Mouse (Mus musculus): Measurements from ENCODE around the gene Apobec2. TPM values are rescaled to one million over a fixed set of nuclear protein-coding genes. Genes with fewer than 3 reads are reported as not detected.

The Apobec2 gene
- polyA plus RNA-seq, 1 experiment from 2014 or later, result 2.1 TPM

DNA sequence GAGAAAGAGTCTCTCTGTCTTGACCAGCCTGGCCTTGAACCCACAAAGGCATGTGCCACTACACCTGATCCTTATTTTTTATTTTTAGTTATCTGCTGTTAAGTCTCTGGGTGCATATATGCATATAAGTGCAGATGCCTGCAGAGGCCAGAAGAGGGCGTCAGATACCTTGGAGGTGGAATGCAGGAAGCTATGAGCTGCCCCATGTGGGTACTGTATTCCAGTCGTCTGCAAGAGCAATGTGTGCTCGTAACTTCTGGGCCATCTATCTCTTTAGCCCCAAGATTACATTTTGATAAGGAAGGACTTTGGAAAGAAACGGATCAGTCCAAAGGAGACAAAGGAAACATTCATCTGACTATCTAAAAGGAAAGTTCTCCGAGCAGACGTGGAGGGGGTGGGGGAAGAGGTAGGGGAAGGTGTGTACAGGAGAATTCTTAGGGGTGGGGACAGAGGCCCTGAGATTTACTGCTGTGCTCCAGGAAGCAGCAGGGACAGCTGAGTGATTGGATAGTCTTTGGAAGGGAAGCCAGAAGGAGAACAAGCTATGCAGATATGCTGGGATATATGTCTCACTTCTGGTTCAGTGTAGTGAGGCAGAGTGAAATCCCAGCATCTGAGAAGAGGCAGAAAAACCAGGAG lies 1.1 kb upstream of the Apobec2 start:
- Histone ChIP-seq H3K4me1 (peaks cover 24% of the 10 kb centered on the region), H3K27me3 (no peaks in the 10 kb centered on the region), H3K4me3 (no peak overlapping the region), H3K36me3 (no peaks in the 10 kb centered on the region), H3K9ac (no peak overlapping the region), H3K27ac (no peak overlapping the region), H3K4me2 (replicated peaks) (no peak overlapping the region), H3K9me3 (replicated peaks) (no peaks in the 10 kb centered on the region)
- no peak for ATAC-seq (ENCODE audit: low FRiP score)
- 70% methylated on average over 6 of the region's 6 CpGs for WGBS

DNA sequence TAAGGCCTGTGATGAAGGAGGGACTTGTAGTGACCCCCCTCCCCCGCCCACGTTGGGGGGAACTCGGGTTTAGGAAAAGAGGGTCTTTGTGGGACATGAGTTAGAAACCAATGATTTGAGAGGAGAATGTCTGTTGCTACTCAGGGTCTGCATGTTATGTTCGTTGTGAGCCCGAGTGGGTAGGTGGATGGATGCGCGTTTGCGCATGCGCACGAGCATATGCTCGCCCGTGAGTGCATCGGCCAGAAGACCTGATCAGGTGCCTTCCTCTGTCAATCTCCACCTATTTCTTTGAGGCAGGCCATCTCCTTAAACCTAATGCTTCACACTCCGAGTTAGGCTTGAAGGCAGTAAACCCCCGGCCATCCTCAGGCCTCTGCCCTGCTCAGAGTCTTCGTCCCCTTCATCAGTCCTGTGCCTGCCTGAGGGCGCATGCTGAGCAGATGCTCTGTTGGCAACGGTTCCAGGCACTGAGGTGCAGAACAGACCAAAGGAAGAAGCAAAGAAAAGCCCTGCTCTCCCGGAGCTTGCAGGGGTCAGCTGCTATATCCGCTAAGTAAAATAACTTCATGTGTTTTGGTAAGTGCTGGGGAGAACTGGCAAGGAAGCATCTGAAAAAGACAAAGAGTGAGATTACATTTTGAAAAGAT lies 401 bp upstream of the Apobec2 start:
- no peaks in the 10 kb centered on the region for H3K27me3 ChIP-seq
- no peak; the same call in 1 of the 2 replicates for ATAC-seq (ENCODE audit: low FRiP score)
- H3K4me1 ChIP-seq, result peaks cover 27% of the 10 kb centered on the region
- H3K9ac ChIP-seq, result no peak overlapping the region
- WGBS, result 79% methylated on average over 20 of the region's 20 CpGs
- no peak overlapping the region for H3K27ac ChIP-seq
- no peaks in the 10 kb centered on the region for H3K36me3 ChIP-seq
- H3K9me3 ChIP-seq (replicated peaks), result no peaks in the 10 kb centered on the region
- H3K4me2 ChIP-seq (replicated peaks), result no peak overlapping the region
- H3K4me3 ChIP-seq, result no peak overlapping the region

DNA sequence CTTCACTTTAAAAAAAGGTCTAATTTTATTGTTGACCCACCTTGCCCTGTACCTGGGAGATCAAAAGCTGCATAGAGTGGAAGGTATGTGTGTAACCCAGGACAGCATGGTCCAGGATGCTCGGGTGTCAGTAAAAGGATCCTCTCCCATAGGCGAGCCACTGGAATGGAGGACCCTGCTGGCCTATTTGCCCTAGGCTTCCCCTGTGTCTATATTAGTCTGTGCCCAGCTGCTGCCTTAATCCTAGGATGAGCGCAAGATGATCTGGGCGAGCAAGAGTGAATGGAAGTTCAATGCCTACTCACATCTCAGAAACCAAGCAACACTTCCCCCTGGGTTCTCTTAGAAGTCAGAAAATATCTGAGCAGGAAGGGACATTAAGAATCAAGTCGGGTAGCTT lies 1.7 kb downstream of the Apobec2 start:
- no peak overlapping the region for H3K4me3 ChIP-seq
- H3K36me3 ChIP-seq, result no peaks in the 10 kb centered on the region
- no peak overlapping the region for H3K9ac ChIP-seq
- no peak for ATAC-seq (ENCODE audit: low FRiP score)
- H3K27me3 ChIP-seq, result no peaks in the 10 kb centered on the region
- no peaks in the 10 kb centered on the region for H3K9me3 ChIP-seq (replicated peaks)
- peaks cover 29% of the 10 kb centered on the region for H3K4me1 ChIP-seq
- no peak overlapping the region for H3K4me2 ChIP-seq (replicated peaks)
- 67% methylated on average over 5 of the region's 5 CpGs for WGBS
- no peak overlapping the region for H3K27ac ChIP-seq

DNA sequence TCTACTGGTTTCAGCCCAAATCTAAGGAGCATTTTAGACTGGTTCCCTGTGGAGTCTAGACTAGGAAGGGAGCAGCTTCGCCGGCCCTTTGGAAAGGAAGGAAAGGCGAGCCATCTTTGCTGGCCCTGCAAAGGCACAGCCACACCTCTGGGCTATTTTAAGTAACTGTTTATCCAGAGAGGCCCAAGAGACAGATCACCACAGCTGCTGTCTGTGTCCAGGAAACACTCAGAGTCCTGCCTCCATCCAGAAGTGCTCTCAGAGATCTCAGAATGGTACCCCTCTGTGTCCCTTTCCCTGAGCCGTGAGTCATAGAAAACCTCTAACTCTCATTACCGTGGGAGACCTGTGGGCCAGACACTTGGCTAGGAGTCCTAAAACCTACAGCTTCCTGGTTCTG lies 2.3 kb downstream of the Apobec2 start:
- 55% methylated on average over 5 of the region's 5 CpGs for WGBS
- Histone ChIP-seq H3K27ac (no peak overlapping the region), H3K36me3 (no peaks in the 10 kb centered on the region), H3K4me1 (peaks cover 33% of the 10 kb centered on the region), H3K9ac (no peak overlapping the region), H3K27me3 (no peaks in the 10 kb centered on the region), H3K4me2 (replicated peaks) (no peak overlapping the region), H3K9me3 (replicated peaks) (no peaks in the 10 kb centered on the region), H3K4me3 (no peak overlapping the region)
- ATAC-seq (ENCODE audit: low FRiP score), result no peak

DNA sequence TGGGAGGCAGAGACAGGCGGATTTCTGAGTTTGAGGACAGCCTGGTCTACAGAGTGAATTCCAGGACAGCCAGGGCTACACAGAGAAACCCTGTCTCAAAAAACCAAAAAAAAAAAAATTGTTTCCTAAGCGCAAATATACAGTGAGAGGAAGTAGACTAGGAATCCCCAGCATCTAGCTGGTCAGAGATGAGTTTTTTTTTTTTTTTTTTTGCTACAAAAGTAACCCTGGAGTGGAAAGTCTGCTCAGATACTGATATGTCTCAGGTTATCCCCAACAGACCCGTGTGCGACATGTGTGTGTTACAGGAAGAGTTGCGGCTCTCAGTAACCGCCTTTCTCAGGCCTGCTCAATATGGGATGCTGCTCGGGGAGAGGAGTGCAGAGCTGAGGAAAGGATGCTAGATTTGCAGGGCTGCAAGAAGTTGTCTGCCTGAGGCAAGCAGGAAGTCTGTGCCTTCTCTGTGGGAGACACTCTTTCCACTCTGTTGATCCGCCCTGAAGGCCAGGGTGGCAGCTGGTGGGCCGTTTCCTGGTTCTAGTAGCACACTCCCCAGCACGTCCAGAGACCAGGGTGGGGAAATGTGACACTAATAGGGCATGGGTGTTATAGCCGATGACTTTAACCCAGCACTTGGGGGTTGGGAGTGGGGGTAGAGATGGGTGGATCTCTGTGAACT lies 4.7 kb downstream of the Apobec2 start:
- Histone ChIP-seq H3K9me3 (replicated peaks) (no peaks in the 10 kb centered on the region), H3K4me2 (replicated peaks) (no peak overlapping the region), H3K36me3 (no peaks in the 10 kb centered on the region), H3K4me3 (no peak overlapping the region), H3K27ac (no peak overlapping the region), H3K9ac (no peak overlapping the region), H3K4me1 (peaks cover 32% of the 10 kb centered on the region), H3K27me3 (no peaks in the 10 kb centered on the region)
- 72% methylated on average over 11 of the region's 11 CpGs for WGBS
- ATAC-seq (ENCODE audit: low FRiP score), result no peak

DNA sequence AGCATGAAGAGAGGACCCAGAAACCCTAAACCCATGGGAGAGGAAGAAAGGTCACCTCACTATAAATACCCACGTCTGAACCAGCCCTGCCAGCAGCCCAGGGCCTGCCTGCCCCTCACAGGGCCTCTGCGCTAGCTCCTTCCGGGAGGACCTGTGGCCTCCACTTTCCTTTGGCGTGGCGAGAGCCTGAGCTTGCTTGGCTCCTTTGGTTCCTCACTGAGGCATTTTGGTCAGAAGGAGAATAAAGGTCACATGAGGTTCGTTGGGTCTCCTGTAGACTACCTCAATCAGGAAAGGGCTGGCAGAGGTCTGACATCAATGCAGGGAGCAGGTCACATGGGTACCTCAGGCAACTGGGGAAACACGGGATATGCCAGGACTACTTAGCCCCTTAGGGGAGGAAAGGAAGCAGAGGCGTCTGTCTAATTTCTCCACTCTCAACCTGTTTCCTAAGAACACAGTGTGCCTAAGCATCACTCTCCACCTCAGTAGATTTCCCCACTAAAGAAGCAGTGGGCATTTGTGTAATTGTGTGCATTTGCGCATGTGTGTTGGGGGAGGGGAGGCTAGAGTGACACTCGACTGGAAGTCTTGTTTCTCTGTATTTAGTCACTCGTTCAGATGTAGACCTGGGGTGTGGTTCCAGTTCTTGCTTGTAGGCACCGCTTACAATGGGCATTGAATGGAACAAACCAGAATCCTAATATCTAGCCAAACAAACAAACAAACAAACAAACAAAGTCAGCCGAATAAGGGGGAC lies 5.6 kb downstream of the Apobec2 start:
- Histone ChIP-seq H3K36me3 (no peaks in the 10 kb centered on the region), H3K27me3 (no peaks in the 10 kb centered on the region), H3K4me3 (no peak overlapping the region), H3K27ac (no peak overlapping the region), H3K9ac (no peak overlapping the region), H3K9me3 (replicated peaks) (no peaks in the 10 kb centered on the region), H3K4me1 (peaks cover 24% of the 10 kb centered on the region), H3K4me2 (replicated peaks) (no peak overlapping the region)
- ATAC-seq (ENCODE audit: low FRiP score), result no peak
- WGBS, result 63% methylated on average over 13 of the region's 13 CpGs

DNA sequence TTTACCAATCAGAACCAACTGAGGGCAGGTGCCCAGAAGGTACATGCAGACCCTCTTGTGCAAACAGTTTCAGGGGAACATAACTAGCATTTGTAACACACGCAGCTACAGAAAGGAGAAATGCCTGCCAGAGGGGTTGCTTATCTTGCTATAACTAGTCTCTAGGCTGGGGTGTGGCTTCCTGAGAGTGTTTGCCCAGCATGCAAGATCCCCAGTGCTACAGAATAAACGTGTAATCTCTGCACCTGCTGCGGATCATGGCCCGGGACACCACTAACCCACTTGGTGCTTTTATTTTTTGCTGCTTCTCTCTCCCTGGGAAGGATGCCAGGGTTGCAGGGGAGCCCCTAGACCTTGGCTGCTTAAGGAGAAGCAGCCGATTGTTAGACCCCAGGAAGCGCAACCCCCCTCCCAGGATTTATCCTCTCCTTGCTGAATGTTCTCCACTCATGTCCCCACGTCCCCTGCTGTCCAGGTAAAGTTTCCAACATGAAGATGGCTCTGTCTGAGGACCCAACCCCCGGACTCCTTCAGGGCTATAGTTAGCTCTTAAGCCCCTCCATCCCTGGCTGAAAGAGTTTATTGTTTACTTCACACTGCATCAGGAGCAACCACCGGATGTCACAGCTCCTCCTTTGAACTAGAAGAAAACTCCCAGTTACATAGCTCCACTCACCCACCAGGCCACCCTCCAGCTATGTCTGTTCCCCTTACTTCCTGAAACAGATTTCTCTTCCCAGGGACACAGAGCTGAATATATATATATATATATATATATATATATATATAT lies 6.7 kb downstream of the Apobec2 start:
- Histone ChIP-seq H3K9me3 (replicated peaks) (no peaks in the 10 kb centered on the region), H3K9ac (no peak overlapping the region), H3K4me2 (replicated peaks) (no peak overlapping the region), H3K36me3 (no peaks in the 10 kb centered on the region), H3K4me1 (peaks cover 22% of the 10 kb centered on the region), H3K27me3 (no peaks in the 10 kb centered on the region), H3K4me3 (no peak overlapping the region), H3K27ac (no peak overlapping the region)
- ATAC-seq (ENCODE audit: low FRiP score), result no peak
- WGBS, result 56% methylated on average over 9 of the region's 9 CpGs

DNA sequence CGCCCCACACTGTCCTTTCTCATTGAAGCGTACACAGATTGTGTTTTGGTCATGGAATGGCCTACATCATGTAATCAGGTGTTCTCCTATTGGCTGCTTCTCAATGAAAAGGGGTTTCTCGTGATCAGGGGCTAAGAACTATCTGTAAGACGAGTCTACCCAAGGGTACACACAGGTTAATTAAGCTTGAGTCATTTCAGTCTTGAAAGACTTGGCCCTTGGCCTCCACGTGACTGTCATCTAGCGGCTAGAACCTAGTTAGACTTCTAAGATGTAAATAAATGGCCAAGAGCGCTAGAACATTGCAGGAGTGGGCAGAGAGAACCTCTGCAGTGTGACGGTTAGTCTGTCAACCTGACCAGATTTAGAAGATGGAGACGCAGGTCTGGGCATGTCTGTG lies 8.5 kb downstream of the Apobec2 start:
- no peak overlapping the region for H3K27ac ChIP-seq
- H3K27me3 ChIP-seq, result no peaks in the 10 kb centered on the region
- H3K9me3 ChIP-seq (replicated peaks), result no peaks in the 10 kb centered on the region
- H3K4me2 ChIP-seq (replicated peaks), result no peak overlapping the region
- no peaks in the 10 kb centered on the region for H3K36me3 ChIP-seq
- no peak for ATAC-seq (ENCODE audit: low FRiP score)
- 83% methylated on average over 9 of the region's 9 CpGs for WGBS
- peaks cover 14% of the 10 kb centered on the region for H3K4me1 ChIP-seq
- no peak overlapping the region for H3K9ac ChIP-seq
- H3K4me3 ChIP-seq, result no peak overlapping the region

DNA sequence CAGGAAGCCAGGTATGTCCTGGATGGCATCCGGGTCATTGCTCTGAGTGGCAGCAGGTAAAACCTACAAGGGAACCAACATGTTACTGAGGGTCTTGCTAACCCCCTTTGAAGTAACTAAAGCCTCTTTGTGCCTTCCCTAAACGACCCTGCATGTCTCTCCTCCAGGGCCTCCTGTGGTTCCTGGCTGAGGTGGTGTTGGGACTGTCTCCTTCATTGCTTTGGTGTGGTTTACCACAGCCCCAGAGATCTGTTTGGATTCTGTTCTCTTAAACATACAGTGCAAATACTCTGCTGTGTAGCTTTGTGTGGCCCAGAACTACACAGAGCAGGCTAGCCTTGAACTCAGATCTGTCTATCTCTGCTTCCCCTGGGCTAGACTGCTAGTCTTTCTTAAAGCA lies 13.2 kb downstream of the Apobec2 start:
- no peak overlapping the region for H3K9ac ChIP-seq
- no peaks in the 10 kb centered on the region for H3K9me3 ChIP-seq (replicated peaks)
- no peak overlapping the region for H3K4me2 ChIP-seq (replicated peaks)
- H3K27me3 ChIP-seq, result no peaks in the 10 kb centered on the region
- WGBS, result 66% methylated on average over 2 of the region's 2 CpGs
- no peak for ATAC-seq (ENCODE audit: low FRiP score)
- no peaks in the 10 kb centered on the region for H3K4me1 ChIP-seq
- H3K4me3 ChIP-seq, result no peak overlapping the region
- no peak overlapping the region for H3K27ac ChIP-seq
- peaks cover 17% of the 10 kb centered on the region for H3K36me3 ChIP-seq

DNA sequence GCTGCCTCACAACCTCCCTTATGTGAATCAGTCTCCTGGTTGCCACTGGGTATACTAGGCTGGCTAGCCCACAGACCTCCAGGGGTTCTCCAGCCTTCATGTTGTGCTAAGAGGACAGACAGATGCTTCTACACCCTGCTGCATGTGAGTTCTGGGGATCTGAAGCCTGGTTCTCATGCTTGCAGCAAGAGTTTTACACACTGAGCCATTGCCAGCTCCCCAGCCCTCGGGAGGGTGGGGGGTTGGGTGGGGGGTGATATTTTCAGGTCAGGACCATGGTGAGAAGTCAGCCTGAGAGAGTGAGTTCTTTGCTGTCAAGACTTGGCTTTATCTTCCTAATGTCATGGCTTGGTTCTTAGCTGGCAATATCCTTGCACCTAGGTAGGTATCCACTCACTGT lies 13.9 kb downstream of the Apobec2 start:
- H3K27me3 ChIP-seq, result no peaks in the 10 kb centered on the region
- H3K4me2 ChIP-seq (replicated peaks), result no peak overlapping the region
- H3K4me3 ChIP-seq, result no peak overlapping the region
- peaks cover 21% of the 10 kb centered on the region for H3K36me3 ChIP-seq
- no peak overlapping the region for H3K27ac ChIP-seq
- H3K4me1 ChIP-seq, result no peaks in the 10 kb centered on the region
- no peak overlapping the region for H3K9ac ChIP-seq
- ATAC-seq (ENCODE audit: low FRiP score), result no peak
- no peaks in the 10 kb centered on the region for H3K9me3 ChIP-seq (replicated peaks)
- 84% methylated on average over 1 of the region's 1 CpGs for WGBS

DNA sequence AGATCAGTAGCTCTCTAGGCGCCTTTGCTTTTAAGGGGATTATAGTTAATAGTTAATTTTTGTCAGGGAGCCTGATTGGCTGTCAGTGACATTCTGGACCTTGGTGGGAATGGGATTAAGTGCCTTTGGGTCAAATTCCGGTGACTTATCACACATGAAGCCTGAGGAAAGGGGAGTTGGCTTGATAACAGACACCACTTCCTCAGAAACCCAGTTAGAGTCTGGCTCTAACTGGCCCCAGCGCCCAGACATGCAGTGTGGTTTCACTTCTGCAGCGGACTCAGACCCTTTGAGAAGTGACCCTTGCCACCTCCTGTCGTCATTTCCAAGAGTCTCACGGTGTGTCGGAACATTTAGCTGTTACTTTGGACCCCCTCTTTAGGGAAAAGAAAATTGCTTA lies 14.6 kb downstream of the Apobec2 start:
- WGBS, result 85% methylated on average over 7 of the region's 7 CpGs
- H3K9me3 ChIP-seq (replicated peaks), result no peaks in the 10 kb centered on the region
- no peak overlapping the region for H3K4me3 ChIP-seq
- no peak overlapping the region for H3K4me2 ChIP-seq (replicated peaks)
- H3K36me3 ChIP-seq, result peaks cover 24% of the 10 kb centered on the region
- H3K27ac ChIP-seq, result no peak overlapping the region
- ATAC-seq (ENCODE audit: low FRiP score), result no peak
- H3K4me1 ChIP-seq, result no peaks in the 10 kb centered on the region
- H3K9ac ChIP-seq, result no peak overlapping the region
- H3K27me3 ChIP-seq, result no peaks in the 10 kb centered on the region

DNA sequence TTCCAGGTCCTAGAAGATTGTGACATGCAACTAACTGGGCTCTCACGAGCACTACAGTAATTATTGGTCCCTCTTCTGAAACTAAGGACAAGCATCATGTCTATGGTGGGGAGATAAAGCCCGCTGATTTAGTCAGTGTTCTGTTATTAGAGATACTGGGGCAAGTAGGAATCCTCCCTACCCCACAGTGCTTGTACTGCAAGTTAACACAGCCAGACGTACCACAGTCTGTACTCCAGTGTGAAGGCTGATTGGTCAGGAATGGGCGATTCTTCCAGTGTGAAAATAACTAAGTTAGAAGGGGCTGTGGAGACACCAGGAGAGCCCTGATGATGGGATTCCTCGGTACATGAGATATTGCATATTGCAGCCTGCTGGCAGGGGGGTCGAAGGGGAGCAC lies 15.2 kb downstream of the Apobec2 start:
- Histone ChIP-seq H3K27ac (no peak overlapping the region), H3K4me1 (no peaks in the 10 kb centered on the region), H3K4me3 (no peak overlapping the region), H3K9ac (no peak overlapping the region), H3K4me2 (replicated peaks) (no peak overlapping the region), H3K36me3 (peaks cover 24% of the 10 kb centered on the region), H3K9me3 (replicated peaks) (no peaks in the 10 kb centered on the region), H3K27me3 (no peaks in the 10 kb centered on the region)
- WGBS, result 91% methylated on average over 6 of the region's 6 CpGs
- no peak for ATAC-seq (ENCODE audit: low FRiP score)
